Mouse (Mus musculus) CD4-positive, CD25-positive, alpha-beta regulatory T cell, adult 9 weeks (primary cell): Measurements from ENCODE around the gene Vmn1r124. TPM values are rescaled to one million over a fixed set of nuclear protein-coding genes. Genes with fewer than 3 reads are reported as not detected.

Experiments
- polyA plus RNA-seq: library from polyadenylated mRNA; unstranded; fragments of 100-300 nt; shearing (Covaris generic); gene quantifications from one replicate; pipeline ENCODE4 v1.2.1, GENCODE M21; 2017

The Vmn1r124 gene
- not detected for polyA plus RNA-seq

GRCm38 (mm10) chr7:21260517-21260916 is at the start of gene Vmn1r124:
TSS of gene Vmn1r124 (minus strand) at chr7:21260617.

GRCm38 (mm10) chr7:21301367-21301766 is 41.0 kb upstream of the Vmn1r124 start, which contains the start of gene Vmn1r126:
TSS of gene Vmn1r126 (minus strand) at chr7:21301467.

GRCm38 (mm10) chr7:21271879-21272278 is 11.5 kb upstream of the Vmn1r124 start, which contains the start of gene Vmn1r125:
TSS of gene Vmn1r125 (plus strand) at chr7:21272179.

Other genes starting within 250 kb of the Vmn1r124 start
- not detected for gene Vmn1r119, start 248.2 kb downstream of the Vmn1r124 start, polyA plus RNA-seq
- gene Vmn1r120, start 206.8 kb downstream of the Vmn1r124 start, polyA plus RNA-seq: not detected
- gene Vmn1r121, start 162.1 kb downstream of the Vmn1r124 start, polyA plus RNA-seq: not detected
- not detected for gene Vmn1r122, start 126.5 kb downstream of the Vmn1r124 start, polyA plus RNA-seq
- gene Vmn1r123, start 98.4 kb downstream of the Vmn1r124 start, polyA plus RNA-seq: not detected
- not detected for gene Gm5157, start 70.2 kb downstream of the Vmn1r124 start, polyA plus RNA-seq
- gene Vmn1r125, start 11.6 kb upstream of the Vmn1r124 start, polyA plus RNA-seq: not detected
- not detected for gene Vmn1r126, start 40.9 kb upstream of the Vmn1r124 start, polyA plus RNA-seq
- gene Vmn1r127, start 59.2 kb upstream of the Vmn1r124 start, polyA plus RNA-seq: not detected
- gene Vmn1r128, start 88.8 kb upstream of the Vmn1r124 start, polyA plus RNA-seq: not detected
- gene Vmn1r129, start 100.7 kb upstream of the Vmn1r124 start, polyA plus RNA-seq: not detected
- gene Gm6882, start 172.1 kb upstream of the Vmn1r124 start, polyA plus RNA-seq: not detected